Mouse (Mus musculus): ENCODE data around the gene Cacna1s. TPM values are rescaled to one million over a fixed set of nuclear protein-coding genes. Genes with fewer than 3 reads are reported as not detected.

Gene Cacna1s
- polyA plus RNA-seq, 1 experiment from 2014 or later, result not detected

- Histone ChIP-seq H3K27ac (ENCODE audit: low read depth, low read length) (no peak overlapping the region), H3K9ac (ENCODE audit: low read depth, low read length) (no peak overlapping the region), H3K4me2 (replicated peaks; ENCODE audit: low read depth, low read length) (no peak overlapping the region), H3K4me3 (ENCODE audit: low read length) (no peak overlapping the region), H3K9me3 (ENCODE audit: control insufficient read depth, low read length) (no peaks in the 10 kb centered on the region), H3K4me1 (ENCODE audit: control insufficient read depth, insufficient read depth, low read length) (no peaks in the 10 kb centered on the region), H3K27me3 (ENCODE audit: control insufficient read depth, insufficient read depth, low read length) (no peaks in the 10 kb centered on the region), H3K36me3 (ENCODE audit: control insufficient read depth, insufficient read depth, low read length) (peaks cover 26% of the 10 kb centered on the region; the same call in 1 of the 2 replicates)
- no peak for ATAC-seq (ENCODE audit: low FRiP score, low TSS enrichment)
- WGBS, result 89% methylated on average over 7 of the region's 7 CpGs
Measured at GRCm38 (mm10) chr1:136161333-136161921, 108.9 kb downstream of the Cacna1s start.

GRCm38 (mm10) chr1:136165436-136165835 lies 112.9 kb downstream of the Cacna1s start:
- no peak for ATAC-seq (ENCODE audit: low FRiP score, low TSS enrichment)
- no peaks in the 10 kb centered on the region for H3K9me3 ChIP-seq (ENCODE audit: control insufficient read depth, low read length)
- H3K27ac ChIP-seq (ENCODE audit: low read depth, low read length), result no peak overlapping the region
- H3K27me3 ChIP-seq (ENCODE audit: control insufficient read depth, insufficient read depth, low read length), result no peaks in the 10 kb centered on the region
- H3K4me2 ChIP-seq (replicated peaks; ENCODE audit: low read depth, low read length), result no peak overlapping the region
- H3K36me3 ChIP-seq (ENCODE audit: control insufficient read depth, insufficient read depth, low read length), result peaks cover 14% of the 10 kb centered on the region; the same call in 1 of the 2 replicates
- H3K9ac ChIP-seq (ENCODE audit: low read depth, low read length), result no peak overlapping the region
- WGBS, result 72% methylated on average over 2 of the region's 2 CpGs
- H3K4me3 ChIP-seq (ENCODE audit: low read length), result no peak overlapping the region
- 0 out of 2 replicates have a peak, but pooled peaks cover 3% of the 10 kb centered on the region for H3K4me1 ChIP-seq (ENCODE audit: control insufficient read depth, insufficient read depth, low read length)

- Histone ChIP-seq H3K4me2 (replicated peaks; ENCODE audit: low read depth, low read length) (no peak overlapping the region), H3K36me3 (ENCODE audit: control insufficient read depth, insufficient read depth, low read length) (peaks cover 16% of the 10 kb centered on the region; the same call in 1 of the 2 replicates), H3K9me3 (ENCODE audit: control insufficient read depth, low read length) (no peaks in the 10 kb centered on the region), H3K9ac (ENCODE audit: low read depth, low read length) (no peak overlapping the region), H3K27ac (ENCODE audit: low read depth, low read length) (no peak overlapping the region), H3K4me3 (ENCODE audit: low read length) (no peak overlapping the region), H3K27me3 (ENCODE audit: control insufficient read depth, insufficient read depth, low read length) (no peaks in the 10 kb centered on the region), H3K4me1 (ENCODE audit: control insufficient read depth, insufficient read depth, low read length) (0 out of 2 replicates have a peak, but pooled peaks cover 3% of the 10 kb centered on the region)
- no peak for ATAC-seq (ENCODE audit: low FRiP score, low TSS enrichment)
- WGBS, result 69% methylated on average over 8 of the region's 8 CpGs
Measured at GRCm38 (mm10) chr1:136167657-136168056, 115.1 kb downstream of the Cacna1s start.

Other genes with a start within 250 kb of the Cacna1s start
- gene Lad1, start 234.2 kb upstream of the Cacna1s start, polyA plus RNA-seq (2014; fragmentation: Nextera tagmentation; extraction: Ambion mirVana), result 12.1 and 19.5 TPM in 2 replicates
- gene Tnnt2, start 216.4 kb upstream of the Cacna1s start, polyA plus RNA-seq (2014; fragmentation: Nextera tagmentation; extraction: Ambion mirVana), result 2.0 and 2.3 TPM in 2 replicates
- 0.10 TPM in 1 of 2 replicates, not detected in the other for gene Pkp1, start 133.5 kb upstream of the Cacna1s start, polyA plus RNA-seq (2014; fragmentation: Nextera tagmentation; extraction: Ambion mirVana)
- not detected in 2 replicates for gene Igfn1, start 46.4 kb upstream of the Cacna1s start, polyA plus RNA-seq (2014; fragmentation: Nextera tagmentation; extraction: Ambion mirVana)
- 123 and 230 TPM in 2 replicates for gene Tmem9, start 44.6 kb upstream of the Cacna1s start, polyA plus RNA-seq (2014; fragmentation: Nextera tagmentation; extraction: Ambion mirVana)
- gene Ascl5, start 1.9 kb upstream of the Cacna1s start, polyA plus RNA-seq (2014; fragmentation: Nextera tagmentation; extraction: Ambion mirVana), result not detected in 2 replicates
- 3.2 and 3.3 TPM in 2 replicates for gene Kif21b, start 78.6 kb downstream of the Cacna1s start, polyA plus RNA-seq (2014; fragmentation: Nextera tagmentation; extraction: Ambion mirVana)
- 0.21 and 0.43 TPM in 2 replicates for gene Mroh3, start 160.1 kb downstream of the Cacna1s start, polyA plus RNA-seq (2014; fragmentation: Nextera tagmentation; extraction: Ambion mirVana)
- 10.4 and 22.8 TPM in 2 replicates for gene Inava, start 181.5 kb downstream of the Cacna1s start, polyA plus RNA-seq (2014; fragmentation: Nextera tagmentation; extraction: Ambion mirVana)
- gene Gpr25, start 208.1 kb downstream of the Cacna1s start, polyA plus RNA-seq (2014; fragmentation: Nextera tagmentation; extraction: Ambion mirVana), result not detected in 2 replicates